Mouse (Mus musculus) cortical plate, adult 2 months (tissue): ENCODE measurements at regions not wholly inside any gene's neighbourhood (a gene's known extent, or its start where the extent isn't known, plus 50 kb on each side); places are given as distances from the start of the nearest gene placed in this dataset.

Experiments
- CTCF ChIP-seq: fragments of 200-500 bp; IDR thresholded peaks from 2 replicates; pipeline ENCODE4 v1.5.1; 2011; ENCODE audit warnings: mild to moderate bottlenecking, control low read depth, low read length; ENCODE audit not compliant: insufficient read depth; ENCODE audit errors: extremely low read depth
- POLR2A ChIP-seq: fragments of 200-500 bp; IDR thresholded peaks from 2 replicates; pipeline ENCODE4 v1.6.1; 2011; ENCODE audit warnings: mild to moderate bottlenecking, low read length, control low read depth; ENCODE audit not compliant: insufficient read depth; ENCODE audit errors: extremely low read depth

DNA sequence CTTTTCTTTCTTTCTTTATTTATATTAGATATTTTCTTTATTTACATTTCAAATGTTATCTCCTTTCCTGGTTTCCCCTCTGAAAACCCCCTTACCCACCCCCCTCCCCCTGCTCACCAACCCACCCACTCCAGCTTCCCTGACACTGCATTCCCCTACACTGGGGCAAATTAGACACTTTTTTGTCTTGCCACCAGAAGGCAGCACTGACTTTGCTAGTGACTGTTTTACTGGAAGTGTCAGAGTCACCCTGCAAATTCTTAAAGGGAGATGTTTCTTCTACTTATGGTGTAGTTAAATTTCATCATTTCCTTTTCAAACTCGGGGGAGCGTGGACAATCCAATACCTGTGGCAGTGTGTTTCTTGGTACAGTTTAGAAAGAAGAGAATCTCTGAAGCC lies 72.1 kb upstream of the Apob start:
- no peak for TF ChIP-seq POLR2A
- peak; percentile 32; the same call in 1 of the 2 replicates for TF ChIP-seq CTCF
